Mouse (Mus musculus) embryonic facial prominence, embryonic 11.5 days (tissue): ENCODE measurements at regions not wholly inside any gene's neighbourhood (a gene's known extent, or its start where the extent isn't known, plus 50 kb on each side); places are given as distances from the start of the nearest gene placed in this dataset.
"Not testable (repeated sequence)": the region's sequence is repeated elsewhere in the genome, so short reads cannot be mapped to it uniquely, and the experiment has no call there.

Experiments
- ATAC-seq: fragments of 200-750 bp; cut with Nextera tagmentation; replicated peaks from 2 replicates; pipeline ENCODE4 v1.8.0; 2017; ENCODE audit warnings: low read depth; ENCODE audit not compliant: insufficient number of reproducible peaks, low FRiP score, low TSS enrichment
- DNase-seq: peaks from one replicate; pipeline ENCODE4 v3.0.0-alpha.2; 2015; ENCODE audit warnings: low spot score
- H3K27ac ChIP-seq: fragments of 300-500 bp; sonication (generic); replicated peaks from 2 replicates; pipeline ENCODE4 v1.5.1; 2014; ENCODE audit warnings: mild to moderate bottlenecking, low read depth, low read length, control low read depth
- H3K27me3 ChIP-seq: fragments of 300-500 bp; sonication (generic); 2 replicates; pipeline ENCODE4 v1.6.1; 2014; ENCODE audit warnings: mild to moderate bottlenecking, low read length, moderate library complexity, mixed read lengths; ENCODE audit not compliant: control insufficient read depth, insufficient read depth
- H3K36me3 ChIP-seq: fragments of 300-500 bp; sonication (generic); replicated peaks from 2 replicates; pipeline ENCODE4 v1.6.1; 2014; ENCODE audit warnings: low read depth, mild to moderate bottlenecking, low read length, moderate library complexity, mixed read lengths; ENCODE audit not compliant: control insufficient read depth, insufficient read depth
- H3K4me1 ChIP-seq: fragments of 300-500 bp; sonication (generic); 2 replicates; pipeline ENCODE4 v1.6.1; 2014; ENCODE audit warnings: low read length, mixed read lengths; ENCODE audit not compliant: control insufficient read depth, insufficient read depth
- H3K4me2 ChIP-seq: fragments of 300-500 bp; sonication (generic); 2 replicates; pipeline ENCODE4 v1.6.1; 2014; ENCODE audit warnings: low read depth, mild to moderate bottlenecking, control low read depth, low read length, moderate library complexity
- H3K4me3 ChIP-seq: fragments of 300-500 bp; sonication (generic); 2 replicates; pipeline ENCODE4 v1.5.1; 2014; ENCODE audit warnings: low read depth, low read length, control low read depth
- H3K9ac ChIP-seq: fragments of 300-500 bp; sonication (generic); replicated peaks from 2 replicates; pipeline ENCODE4 v1.6.1; 2014; ENCODE audit warnings: mild to moderate bottlenecking, control low read depth, low read length
- H3K9me3 ChIP-seq: fragments of 300-500 bp; sonication (generic); replicated peaks from 2 replicates; pipeline ENCODE4 v1.6.1; 2016; ENCODE audit warnings: mild to moderate bottlenecking, low read length, inconsistent platforms, mixed read lengths; ENCODE audit not compliant: control insufficient read depth
- WGBS: fragments of 180-500 bp; shearing (Covaris S2); extraction: QIAGEN DNeasy Blood & Tissue Kit; methylation state at CpG from one replicate; pipeline ENCODE4 v1.1.7; 2014; 5-methylcytosine and 5-hydroxymethylcytosine counted together

- no peak overlapping the region for H3K4me2 ChIP-seq
- H3K9ac ChIP-seq, result no peak overlapping the region
- no peak overlapping the region for H3K27ac ChIP-seq
- H3K4me1 ChIP-seq, result no peaks in the 10 kb centered on the region
- ATAC-seq (no peak), DNase-seq (peak; percentile 44)
- H3K9me3 ChIP-seq, result no peaks in the 10 kb centered on the region
- no peaks in the 10 kb centered on the region for H3K36me3 ChIP-seq
- no peaks in the 10 kb centered on the region for H3K27me3 ChIP-seq
- H3K4me3 ChIP-seq, result no peak overlapping the region
- WGBS, result 81% methylated on average over 4 of the region's 4 CpGs
These were observed 112.4 kb upstream of the Rasgrp1 start for GRCm38 (mm10) chr2:117455021-117455739.

GRCm38 (mm10) chr2:117455740-117456455 lies 113.1 kb upstream of the Rasgrp1 start:
- no peaks in the 10 kb centered on the region for H3K9me3 ChIP-seq
- no peaks in the 10 kb centered on the region for H3K27me3 ChIP-seq
- H3K36me3 ChIP-seq, result no peaks in the 10 kb centered on the region
- no peak overlapping the region for H3K4me3 ChIP-seq
- H3K4me1 ChIP-seq, result no peaks in the 10 kb centered on the region
- WGBS, result 64% methylated on average over 7 of the region's 7 CpGs
- H3K9ac ChIP-seq, result no peak overlapping the region
- DNase-seq (no peak), ATAC-seq (no peak)
- H3K4me2 ChIP-seq, result no peak overlapping the region
- no peak overlapping the region for H3K27ac ChIP-seq

- DNase-seq (no peak), ATAC-seq (no peak)
- Histone ChIP-seq H3K9me3 (no peaks in the 10 kb centered on the region), H3K4me1 (no peaks in the 10 kb centered on the region), H3K9ac (no peak overlapping the region), H3K4me3 (no peak overlapping the region), H3K4me2 (no peak overlapping the region), H3K27ac (no peak overlapping the region), H3K36me3 (no peaks in the 10 kb centered on the region), H3K27me3 (no peaks in the 10 kb centered on the region)
- 84% methylated on average over 13 of the region's 13 CpGs for WGBS
These were observed 113.7 kb upstream of the Rasgrp1 start for GRCm38 (mm10) chr2:117456456-117457020.

- H3K9me3 ChIP-seq, result no peaks in the 10 kb centered on the region
- no peak overlapping the region for H3K4me3 ChIP-seq
- H3K27me3 ChIP-seq, result no peaks in the 10 kb centered on the region
- H3K9ac ChIP-seq, result no peak overlapping the region
- H3K27ac ChIP-seq, result no peak overlapping the region
- DNase-seq (no peak), ATAC-seq (no peak)
- H3K4me1 ChIP-seq, result no peaks in the 10 kb centered on the region
- no peak overlapping the region for H3K4me2 ChIP-seq
- no peaks in the 10 kb centered on the region for H3K36me3 ChIP-seq
- WGBS, result 68% methylated on average over 4 of the region's 4 CpGs
These were observed 118.9 kb upstream of the Rasgrp1 start for GRCm38 (mm10) chr2:117461541-117462290.

GRCm38 (mm10) chr2:117474885-117475542 lies 132.2 kb upstream of the Rasgrp1 start:
- no peak overlapping the region for H3K4me3 ChIP-seq
- no peaks in the 10 kb centered on the region for H3K27me3 ChIP-seq
- H3K9ac ChIP-seq, result no peak overlapping the region
- WGBS, result 90% methylated on average over 2 of the region's 2 CpGs
- no peak overlapping the region for H3K4me2 ChIP-seq
- H3K4me1 ChIP-seq, result no peaks in the 10 kb centered on the region
- DNase-seq (no peak), ATAC-seq (no peak)
- no peak overlapping the region for H3K27ac ChIP-seq
- H3K9me3 ChIP-seq, result no peaks in the 10 kb centered on the region
- H3K36me3 ChIP-seq, result no peaks in the 10 kb centered on the region

GRCm38 (mm10) chr2:117475561-117475960 lies 132.8 kb upstream of the Rasgrp1 start:
- Histone ChIP-seq H3K4me2 (no peak overlapping the region), H3K9ac (no peak overlapping the region), H3K27ac (no peak overlapping the region), H3K4me1 (no peaks in the 10 kb centered on the region), H3K36me3 (no peaks in the 10 kb centered on the region), H3K27me3 (no peaks in the 10 kb centered on the region), H3K9me3 (no peaks in the 10 kb centered on the region), H3K4me3 (no peak overlapping the region)
- WGBS, result 45% methylated on average over 3 of the region's 3 CpGs
- no peak for ATAC-seq
- peak; percentile 41 for DNase-seq

GRCm38 (mm10) chr2:117477503-117477902 lies 134.7 kb upstream of the Rasgrp1 start:
- not testable (repeated sequence) for H3K4me2 ChIP-seq, H3K9me3 ChIP-seq, DNase-seq, H3K4me3 ChIP-seq, H3K36me3 ChIP-seq, H3K27me3 ChIP-seq, H3K9ac ChIP-seq, H3K27ac ChIP-seq, ATAC-seq, H3K4me1 ChIP-seq
- 75% methylated on average over 11 of the region's 11 CpGs for WGBS
